Mouse (Mus musculus): ENCODE results near the gene H2-Aa.

GRCm38 (mm10) chr17:34286501-34286900 lies 1.1 kb downstream of the H2-Aa start:
- TF ChIP-seq GATA1 (IDR thresholded peaks at IDR 0.05; ENCODE audit: low read length) (no peak), TAL1 (IDR thresholded peaks at IDR 0.05; ENCODE audit: low read length) (no peak)

All from erythroblast, embryonic 14.5 days (primary cell).